Mouse (Mus musculus): Measurements from ENCODE around the gene Vav3. TPM values are rescaled to one million over a fixed set of nuclear protein-coding genes. Genes with fewer than 3 reads are reported as not detected.
A peak's percentile ranks its signal among the peaks of the same experiment; 100 is the strongest.

The Vav3 gene
- 4.0 and 4.4 TPM in 2 replicates for polyA plus RNA-seq (2015; fragmentation: Nextera tagmentation; extraction: Ambion mirVana)

GRCm38 (mm10) chr3:109340274-109341070, at the start of gene Vav3:
Gene Vav3, plus strand, starts transcription at chr3:109340653.
- Histone ChIP-seq H3K27ac (ENCODE audit: low read depth) (peak within 1 kb of the TSS; percentile 81), H3K36me3 (replicated peaks; ENCODE audit: insufficient read depth, low read length) (no peaks in the 10 kb centered on the region), H3K9me3 (ENCODE audit: low read length) (no peaks in the 10 kb centered on the region), H3K4me1 (ENCODE audit: insufficient read depth) (peaks cover 5% of the 10 kb centered on the region; the same call in 1 of the 2 replicates), H3K27me3 (ENCODE audit: insufficient read depth, low read length) (peaks cover 18% of the 10 kb centered on the region), H3K4me2 (ENCODE audit: low read depth, low read length) (peak within 1 kb of the TSS; percentile 86), H3K4me3 (ENCODE audit: low read depth, low read length) (peak within 1 kb of the TSS; percentile 66), H3K9ac (replicated peaks) (peak within 1 kb of the TSS; percentile 61)
- TF ChIP-seq CTCF (IDR thresholded peaks at IDR 0.05; ENCODE audit: low read depth): no peak
- TF ChIP-seq EP300 (IDR thresholded peaks at IDR 0.05; ENCODE audit: low read depth): no peak
- 1% methylated on average over 41 of the region's 92 CpGs for WGBS (ENCODE audit: insufficient replicate concordance)
- peak; percentile 76 for ATAC-seq
- peak; percentile 67 for DNase-seq

- no peak for DNase-seq
- WGBS (ENCODE audit: insufficient replicate concordance): 72% methylated on average over 6 of the region's 6 CpGs
- Histone ChIP-seq H3K4me2 (ENCODE audit: low read depth, low read length) (no peak overlapping the region), H3K4me3 (ENCODE audit: low read depth, low read length) (no peak overlapping the region), H3K4me1 (ENCODE audit: insufficient read depth) (no peaks in the 10 kb centered on the region), H3K27me3 (ENCODE audit: insufficient read depth, low read length) (no peaks in the 10 kb centered on the region), H3K27ac (ENCODE audit: low read depth) (no peak overlapping the region), H3K36me3 (replicated peaks; ENCODE audit: insufficient read depth, low read length) (no peaks in the 10 kb centered on the region), H3K9ac (replicated peaks) (no peak overlapping the region), H3K9me3 (ENCODE audit: low read length) (no peaks in the 10 kb centered on the region)
- ATAC-seq: no peak
- TF ChIP-seq EP300 (IDR thresholded peaks at IDR 0.05; ENCODE audit: low read depth): no peak
- TF ChIP-seq CTCF (IDR thresholded peaks at IDR 0.05; ENCODE audit: low read depth): no peak
Measured at GRCm38 (mm10) chr3:109298857-109299256, 41.6 kb upstream of the Vav3 start.

- Histone ChIP-seq H3K9me3 (ENCODE audit: low read length) (no peaks in the 10 kb centered on the region), H3K27ac (ENCODE audit: low read depth) (no peak overlapping the region), H3K4me1 (ENCODE audit: insufficient read depth) (no peaks in the 10 kb centered on the region), H3K27me3 (ENCODE audit: insufficient read depth, low read length) (no peaks in the 10 kb centered on the region), H3K4me3 (ENCODE audit: low read depth, low read length) (no peak overlapping the region), H3K4me2 (ENCODE audit: low read depth, low read length) (no peak overlapping the region), H3K36me3 (replicated peaks; ENCODE audit: insufficient read depth, low read length) (no peaks in the 10 kb centered on the region), H3K9ac (replicated peaks) (no peak overlapping the region)
- WGBS (ENCODE audit: insufficient replicate concordance): 58% methylated on average over 4 of the region's 4 CpGs
- ATAC-seq (no peak), DNase-seq (no peak)
- TF ChIP-seq CTCF (IDR thresholded peaks at IDR 0.05; ENCODE audit: low read depth): no peak
Measured at GRCm38 (mm10) chr3:109299303-109300074, 41.0 kb upstream of the Vav3 start.

GRCm38 (mm10) chr3:109302059-109302458, 38.4 kb upstream of the Vav3 start:
- ATAC-seq (no peak), DNase-seq (no peak)
- WGBS (ENCODE audit: insufficient replicate concordance): 42% methylated on average over 2 of the region's 2 CpGs

GRCm38 (mm10) chr3:109307406-109307805, 33.0 kb upstream of the Vav3 start:
- no peak overlapping the region for H3K4me3 ChIP-seq (ENCODE audit: low read depth, low read length)
- ATAC-seq (no peak), DNase-seq (no peak)
- no peak overlapping the region for H3K4me2 ChIP-seq (ENCODE audit: low read depth, low read length)
- TF ChIP-seq CTCF (IDR thresholded peaks at IDR 0.05; ENCODE audit: low read depth) (no peak), EP300 (IDR thresholded peaks at IDR 0.05; ENCODE audit: low read depth) (no peak)
- H3K27ac ChIP-seq (ENCODE audit: low read depth): no peak overlapping the region
- no peaks in the 10 kb centered on the region for H3K9me3 ChIP-seq (ENCODE audit: low read length)
- H3K9ac ChIP-seq (replicated peaks): no peak overlapping the region
- no peaks in the 10 kb centered on the region for H3K27me3 ChIP-seq (ENCODE audit: insufficient read depth, low read length)
- 69% methylated on average over 7 of the region's 7 CpGs for WGBS (ENCODE audit: insufficient replicate concordance)
- no peaks in the 10 kb centered on the region for H3K36me3 ChIP-seq (replicated peaks; ENCODE audit: insufficient read depth, low read length)
- no peaks in the 10 kb centered on the region for H3K4me1 ChIP-seq (ENCODE audit: insufficient read depth)

More at GRCm38 (mm10) chr3:109302059-109302458, 38.4 kb upstream of the Vav3 start:
- Histone ChIP-seq H3K4me1 (ENCODE audit: insufficient read depth) (no peaks in the 10 kb centered on the region), H3K9ac (replicated peaks) (no peak overlapping the region), H3K9me3 (ENCODE audit: low read length) (no peaks in the 10 kb centered on the region), H3K27ac (ENCODE audit: low read depth) (no peak overlapping the region), H3K27me3 (ENCODE audit: insufficient read depth, low read length) (no peaks in the 10 kb centered on the region), H3K4me2 (ENCODE audit: low read depth, low read length) (no peak overlapping the region), H3K4me3 (ENCODE audit: low read depth, low read length) (no peak overlapping the region), H3K36me3 (replicated peaks; ENCODE audit: insufficient read depth, low read length) (no peaks in the 10 kb centered on the region)
- no peak for TF ChIP-seq CTCF (IDR thresholded peaks at IDR 0.05; ENCODE audit: low read depth)
- no peak for TF ChIP-seq EP300 (IDR thresholded peaks at IDR 0.05; ENCODE audit: low read depth)

GRCm38 (mm10) chr3:109308468-109308867, 32.0 kb upstream of the Vav3 start:
- TF ChIP-seq CTCF (IDR thresholded peaks at IDR 0.05; ENCODE audit: low read depth): no peak
- TF ChIP-seq EP300 (IDR thresholded peaks at IDR 0.05; ENCODE audit: low read depth): no peak
- DNase-seq: no peak
- Histone ChIP-seq H3K4me3 (ENCODE audit: low read depth, low read length) (no peak overlapping the region), H3K4me1 (ENCODE audit: insufficient read depth) (no peaks in the 10 kb centered on the region), H3K9ac (replicated peaks) (no peak overlapping the region), H3K27me3 (ENCODE audit: insufficient read depth, low read length) (no peaks in the 10 kb centered on the region), H3K4me2 (ENCODE audit: low read depth, low read length) (no peak overlapping the region), H3K9me3 (ENCODE audit: low read length) (no peaks in the 10 kb centered on the region), H3K36me3 (replicated peaks; ENCODE audit: insufficient read depth, low read length) (no peaks in the 10 kb centered on the region), H3K27ac (ENCODE audit: low read depth) (no peak overlapping the region)
- ATAC-seq: no peak
- 43% methylated on average over 3 of the region's 3 CpGs for WGBS (ENCODE audit: insufficient replicate concordance)
